Mouse (Mus musculus): ENCODE data around the gene Pakap. TPM values are rescaled to one million over a fixed set of nuclear protein-coding genes. Genes with fewer than 3 reads are reported as not detected.

Gene Pakap
- polyA plus RNA-seq, 1 experiment from 2014 or later, result 39.4 TPM

DNA sequence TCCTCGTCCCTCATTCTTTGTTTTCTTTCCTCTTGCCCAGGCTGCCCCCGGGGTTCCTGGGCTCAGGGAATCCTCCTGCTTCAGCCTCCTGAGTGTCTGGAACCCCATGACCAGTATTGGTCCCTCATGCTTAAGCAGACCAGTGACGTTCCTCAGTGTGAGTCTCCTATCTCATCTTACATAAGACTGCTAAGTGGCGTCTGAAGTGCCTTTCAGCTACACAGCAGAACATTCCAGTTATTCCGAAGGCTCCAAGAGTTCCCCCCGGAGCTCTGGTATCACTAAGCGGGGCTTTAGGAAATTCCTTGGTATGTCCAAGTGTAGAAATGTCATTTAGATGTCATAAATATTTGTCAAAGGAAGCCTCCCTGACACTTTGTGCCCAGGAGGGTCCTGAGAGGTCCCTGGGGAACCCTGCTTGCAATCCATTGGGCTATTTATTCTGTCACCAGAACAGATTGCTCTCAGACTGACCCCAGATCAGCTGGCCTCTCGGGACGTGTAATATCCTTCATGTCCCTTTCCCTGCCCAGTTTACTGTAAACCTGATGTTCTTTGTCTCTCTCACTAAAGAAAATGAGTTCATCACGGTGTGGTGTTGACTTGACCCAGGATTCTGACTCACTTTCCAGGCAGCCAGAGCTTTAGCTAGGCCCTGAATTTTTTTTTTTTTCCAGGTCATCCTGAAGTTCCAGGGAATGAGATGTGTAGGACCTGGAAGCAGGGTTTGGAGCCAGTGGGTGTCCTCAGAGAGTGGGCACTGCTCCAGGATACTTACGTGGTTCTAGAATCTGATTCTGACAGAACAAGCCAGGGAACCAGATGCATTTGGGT is 274.7 kb downstream of the Pakap start:
- H3K27ac ChIP-seq, result peak overlapping the region; percentile 15; the same call in 1 of the 2 replicates
- H3K9me3 ChIP-seq (replicated peaks), result no peaks in the 10 kb centered on the region
- no peak for DNase-seq (ENCODE audit: low spot score)
- WGBS, result 77% methylated on average over 11 of the region's 11 CpGs
- H3K4me1 ChIP-seq, result peaks cover 51% of the 10 kb centered on the region
- H3K27me3 ChIP-seq (ENCODE audit: low read depth, poor library complexity, severe bottlenecking), result no peaks in the 10 kb centered on the region
- H3K4me3 ChIP-seq, result no peak overlapping the region
- H3K36me3 ChIP-seq, result no peaks in the 10 kb centered on the region

GRCm38 (mm10) chr4:57845031-57845431 is 277.1 kb downstream of the Pakap start:
- DNase-seq (ENCODE audit: low spot score), result peak; percentile 81
- Histone ChIP-seq H3K27ac (peak overlapping the region; percentile 94), H3K9me3 (replicated peaks) (no peaks in the 10 kb centered on the region), H3K4me3 (peak overlapping the region; percentile 58), H3K4me1 (peaks cover 69% of the 10 kb centered on the region), H3K27me3 (ENCODE audit: low read depth, poor library complexity, severe bottlenecking) (no peaks in the 10 kb centered on the region), H3K36me3 (peaks cover 12% of the 10 kb centered on the region)
- WGBS, result 0% methylated on average over 10 of the region's 10 CpGs

DNA sequence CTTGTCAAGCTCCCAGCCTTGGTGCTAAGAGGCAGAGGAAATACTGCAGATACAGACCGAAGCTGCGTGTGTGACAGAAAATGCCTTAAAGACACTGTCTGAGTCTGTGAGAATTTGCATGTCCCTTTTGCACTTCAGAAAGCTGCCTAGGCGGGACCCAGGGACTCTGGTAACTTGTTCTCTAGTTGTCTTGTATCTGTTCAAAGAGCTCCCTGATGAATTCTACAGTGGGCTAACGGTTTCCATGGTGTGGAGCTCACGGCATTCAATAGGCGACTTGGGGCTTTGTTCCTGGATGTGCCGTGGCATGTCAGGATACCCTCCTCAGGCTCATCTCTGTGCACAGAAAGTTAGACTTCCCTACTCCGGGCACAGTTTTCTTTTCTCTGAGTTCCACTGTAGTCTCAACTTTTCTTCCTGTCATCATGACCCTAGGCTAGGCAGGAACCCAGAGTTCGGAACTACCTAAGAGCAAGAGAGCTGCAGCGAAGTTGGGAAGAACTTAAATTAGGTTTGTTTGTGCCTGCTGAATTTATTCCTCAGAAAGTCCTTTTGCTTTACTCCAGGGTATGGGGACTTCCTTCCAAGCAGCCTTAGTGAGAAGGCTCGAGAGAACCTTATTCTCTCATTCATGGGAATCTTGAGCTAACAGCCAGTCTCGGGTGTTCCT is 277.7 kb downstream of the Pakap start:
- Histone ChIP-seq H3K27me3 (ENCODE audit: low read depth, poor library complexity, severe bottlenecking) (no peaks in the 10 kb centered on the region), H3K9me3 (replicated peaks) (no peaks in the 10 kb centered on the region), H3K27ac (peak overlapping the region; percentile 94), H3K36me3 (peaks cover 18% of the 10 kb centered on the region), H3K4me1 (peaks cover 68% of the 10 kb centered on the region), H3K4me3 (peak overlapping the region; percentile 58)
- WGBS, result 19% methylated on average over 12 of the region's 12 CpGs
- peak; percentile 58 for DNase-seq (ENCODE audit: low spot score)

- Histone ChIP-seq H3K27me3 (ENCODE audit: low read depth, poor library complexity, severe bottlenecking) (no peaks in the 10 kb centered on the region), H3K4me3 (peak overlapping the region; percentile 58), H3K27ac (peak overlapping the region; percentile 94), H3K9me3 (replicated peaks) (no peaks in the 10 kb centered on the region), H3K36me3 (peaks cover 24% of the 10 kb centered on the region), H3K4me1 (peaks cover 63% of the 10 kb centered on the region)
- 21% methylated on average over 11 of the region's 12 CpGs for WGBS
- DNase-seq (ENCODE audit: low spot score), result peak; percentile 84
These were observed 278.5 kb downstream of the Pakap start for GRCm38 (mm10) chr4:57846381-57846990.

- 26% methylated on average over 8 of the region's 8 CpGs for WGBS
- peaks cover 24% of the 10 kb centered on the region for H3K36me3 ChIP-seq
- H3K4me1 ChIP-seq, result peaks cover 68% of the 10 kb centered on the region
- DNase-seq (ENCODE audit: low spot score), result peak; percentile 70
- H3K27me3 ChIP-seq (ENCODE audit: low read depth, poor library complexity, severe bottlenecking), result no peaks in the 10 kb centered on the region
- peak overlapping the region; percentile 58 for H3K4me3 ChIP-seq
- H3K9me3 ChIP-seq (replicated peaks), result no peaks in the 10 kb centered on the region
- H3K27ac ChIP-seq, result peak overlapping the region; percentile 94
These were observed 279.0 kb downstream of the Pakap start for GRCm38 (mm10) chr4:57846991-57847422.

- Histone ChIP-seq H3K4me3 (peak overlapping the region; percentile 58), H3K27ac (peak overlapping the region; percentile 94), H3K36me3 (peaks cover 24% of the 10 kb centered on the region), H3K4me1 (peaks cover 70% of the 10 kb centered on the region), H3K9me3 (replicated peaks) (no peaks in the 10 kb centered on the region), H3K27me3 (ENCODE audit: low read depth, poor library complexity, severe bottlenecking) (no peaks in the 10 kb centered on the region)
- WGBS, result 91% methylated on average over 3 of the region's 3 CpGs
- no peak for DNase-seq (ENCODE audit: low spot score)
These were observed 279.7 kb downstream of the Pakap start for GRCm38 (mm10) chr4:57847676-57848075.

GRCm38 (mm10) chr4:57849465-57849864 is 281.5 kb downstream of the Pakap start:
- no peaks in the 10 kb centered on the region for H3K9me3 ChIP-seq (replicated peaks)
- no peak overlapping the region for H3K27ac ChIP-seq
- DNase-seq (ENCODE audit: low spot score), result no peak
- peaks cover 34% of the 10 kb centered on the region for H3K36me3 ChIP-seq
- 83% methylated on average over 6 of the region's 6 CpGs for WGBS
- H3K27me3 ChIP-seq (ENCODE audit: low read depth, poor library complexity, severe bottlenecking), result no peaks in the 10 kb centered on the region
- H3K4me3 ChIP-seq, result no peak overlapping the region
- H3K4me1 ChIP-seq, result peaks cover 74% of the 10 kb centered on the region

DNA sequence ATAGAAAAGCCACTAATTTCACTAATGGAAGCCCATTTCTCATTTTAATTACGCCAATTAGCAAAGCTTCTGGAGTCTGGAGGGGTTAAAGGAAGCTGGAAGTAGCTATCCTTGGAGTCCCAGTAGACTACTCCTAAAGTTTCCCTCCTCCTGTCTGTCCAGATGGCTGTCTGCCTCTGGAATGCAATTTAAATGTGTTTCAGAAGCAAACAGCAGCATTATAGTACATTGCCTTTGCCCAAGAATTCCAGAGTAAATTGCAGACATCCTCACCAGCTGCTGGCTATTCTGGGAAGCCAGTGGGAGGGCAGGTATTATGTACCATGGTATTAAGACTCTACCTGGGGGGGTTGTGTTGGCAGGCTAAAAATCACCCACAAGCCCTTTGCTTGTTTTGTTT is 283.8 kb downstream of the Pakap start:
- Histone ChIP-seq H3K4me3 (no peak overlapping the region), H3K9me3 (replicated peaks) (no peaks in the 10 kb centered on the region), H3K27ac (peak overlapping the region; percentile 38; the same call in 1 of the 2 replicates), H3K4me1 (peaks cover 52% of the 10 kb centered on the region), H3K27me3 (ENCODE audit: low read depth, poor library complexity, severe bottlenecking) (no peaks in the 10 kb centered on the region), H3K36me3 (peaks cover 57% of the 10 kb centered on the region)
- DNase-seq (ENCODE audit: low spot score), result no peak
- WGBS, result 82% methylated on average over 1 of the region's 1 CpGs

DNA sequence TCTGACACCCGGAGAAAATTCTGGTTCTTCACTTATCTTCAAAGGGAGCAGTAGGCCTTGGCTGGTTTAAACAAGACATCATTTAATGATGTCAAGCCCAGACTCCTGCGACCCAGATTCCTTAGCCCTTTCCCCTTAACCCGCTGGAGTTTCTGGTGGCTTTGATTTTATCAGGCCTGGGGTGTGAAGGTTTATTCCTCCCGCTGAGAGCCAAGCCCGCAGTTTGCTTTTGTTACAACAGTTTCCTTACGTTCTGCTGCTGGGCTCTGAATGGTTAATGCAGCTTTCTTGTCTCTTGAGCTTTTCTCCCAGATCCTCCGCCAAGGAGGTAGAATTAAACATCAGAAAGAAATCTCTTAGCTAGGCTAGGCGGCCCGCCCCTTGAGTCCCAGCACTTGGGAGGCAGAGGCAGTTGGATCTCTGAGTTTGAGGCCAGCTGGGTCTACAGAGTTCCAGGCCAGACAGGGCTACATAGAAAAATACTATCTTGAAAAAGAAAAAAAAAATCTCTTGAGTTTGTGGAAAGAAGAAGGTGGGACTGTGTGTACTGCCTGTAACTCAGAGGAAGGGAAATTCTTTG is 284.6 kb downstream of the Pakap start:
- 20% methylated on average over 9 of the region's 9 CpGs for WGBS
- H3K9me3 ChIP-seq (replicated peaks), result no peaks in the 10 kb centered on the region
- no peak overlapping the region for H3K4me3 ChIP-seq
- peaks cover 44% of the 10 kb centered on the region for H3K4me1 ChIP-seq
- H3K27me3 ChIP-seq (ENCODE audit: low read depth, poor library complexity, severe bottlenecking), result no peaks in the 10 kb centered on the region
- H3K27ac ChIP-seq, result peak overlapping the region; percentile 21
- no peak for DNase-seq (ENCODE audit: low spot score)
- peaks cover 65% of the 10 kb centered on the region for H3K36me3 ChIP-seq

DNA sequence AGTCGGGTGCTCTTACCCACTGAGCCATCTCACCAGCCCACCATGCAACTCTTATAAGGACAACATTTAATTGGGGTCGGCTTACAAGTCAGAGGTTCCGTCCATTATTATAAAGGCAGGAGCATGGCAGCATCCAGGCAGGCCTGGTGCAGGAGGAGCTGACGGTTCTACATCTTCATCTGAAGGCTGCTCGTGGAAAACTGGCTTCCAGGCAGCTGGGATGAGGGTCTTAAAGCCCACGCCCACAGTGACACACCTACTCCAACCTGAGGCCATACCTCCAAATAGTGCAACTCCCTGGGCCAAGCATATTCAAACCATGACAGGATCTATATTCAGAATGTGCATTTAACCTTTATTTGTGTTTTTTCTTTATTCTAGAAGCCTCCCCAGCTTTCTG is 286.2 kb downstream of the Pakap start:
- Histone ChIP-seq H3K36me3 (peaks cover 77% of the 10 kb centered on the region), H3K27me3 (ENCODE audit: low read depth, poor library complexity, severe bottlenecking) (no peaks in the 10 kb centered on the region), H3K27ac (no peak overlapping the region), H3K4me1 (peaks cover 28% of the 10 kb centered on the region), H3K9me3 (replicated peaks) (no peaks in the 10 kb centered on the region), H3K4me3 (no peak overlapping the region)
- no peak for DNase-seq (ENCODE audit: low spot score)
- WGBS, result 86% methylated on average over 6 of the region's 6 CpGs

DNA sequence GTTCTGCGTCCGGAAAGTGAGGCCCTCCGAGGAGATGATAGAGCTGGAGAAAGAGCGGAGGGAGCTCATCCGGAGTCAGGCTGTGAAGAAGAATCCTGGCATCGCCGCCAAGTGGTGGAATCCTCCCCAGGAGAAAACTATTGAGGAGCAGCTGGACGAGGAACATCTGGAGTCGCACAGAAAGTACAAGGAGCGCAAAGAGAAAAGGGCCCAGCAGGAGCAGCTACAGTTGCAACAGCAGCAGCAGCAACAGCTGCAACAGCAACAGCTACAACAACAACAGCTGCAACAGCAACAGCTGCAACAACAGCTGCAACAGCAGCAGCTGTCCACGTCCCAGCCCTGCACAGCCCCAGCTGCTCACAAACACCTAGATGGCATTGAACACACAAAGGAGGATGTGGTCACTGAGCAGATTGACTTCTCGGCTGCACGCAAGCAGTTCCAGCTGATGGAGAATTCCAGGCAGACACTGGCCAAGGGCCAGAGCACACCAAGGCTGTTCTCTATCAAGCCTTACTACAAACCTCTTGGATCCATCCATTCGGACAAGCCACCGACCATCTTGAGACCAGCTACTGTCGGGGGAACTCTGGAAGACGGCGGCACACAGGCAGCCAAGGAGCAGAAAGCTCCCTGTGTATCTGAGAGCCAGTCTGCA is 287.4 kb downstream of the Pakap start:
- no peaks in the 10 kb centered on the region for H3K9me3 ChIP-seq (replicated peaks)
- 94% methylated on average over 18 of the region's 18 CpGs for WGBS
- H3K27me3 ChIP-seq (ENCODE audit: low read depth, poor library complexity, severe bottlenecking), result no peaks in the 10 kb centered on the region
- H3K4me3 ChIP-seq, result no peak overlapping the region
- H3K4me1 ChIP-seq, result peaks cover 25% of the 10 kb centered on the region
- H3K27ac ChIP-seq, result no peak overlapping the region
- H3K36me3 ChIP-seq, result peaks cover 78% of the 10 kb centered on the region
- DNase-seq (ENCODE audit: low spot score), result no peak

- no peaks in the 10 kb centered on the region for H3K27me3 ChIP-seq (ENCODE audit: low read depth, poor library complexity, severe bottlenecking)
- no peak overlapping the region for H3K27ac ChIP-seq
- peaks cover 26% of the 10 kb centered on the region for H3K4me1 ChIP-seq
- 96% methylated on average over 10 of the region's 10 CpGs for WGBS
- H3K4me3 ChIP-seq, result no peak overlapping the region
- no peaks in the 10 kb centered on the region for H3K9me3 ChIP-seq (replicated peaks)
- H3K36me3 ChIP-seq, result peaks cover 79% of the 10 kb centered on the region
- no peak for DNase-seq (ENCODE audit: low spot score)
These were observed 288.7 kb downstream of the Pakap start for GRCm38 (mm10) chr4:57856673-57857072.

Measured in limb, embryonic 10.5 days (tissue).